Mouse (Mus musculus) brain, embryonic 14.5 days (tissue): Measurements from ENCODE around the gene Zfp831.

ENCODE experiments used
- CTCF ChIP-seq: fragments of 200-500 bp; IDR thresholded peaks from 2 replicates; pipeline ENCODE4 v1.5.1; 2012; ENCODE audit warnings: inconsistent platforms, mild to moderate bottlenecking, moderate library complexity, borderline replicate concordance; ENCODE audit not compliant: insufficient read depth, insufficient read length; ENCODE audit errors: extremely low read depth
- POLR2A ChIP-seq: fragments of 200-500 bp; IDR thresholded peaks from 2 replicates; pipeline ENCODE4 v1.6.1; 2012; ENCODE audit warnings: mild to moderate bottlenecking, inconsistent platforms, borderline replicate concordance; ENCODE audit not compliant: poor library complexity, insufficient read depth, insufficient read length, severe bottlenecking; ENCODE audit errors: extremely low read depth

- TF ChIP-seq CTCF (no peak), POLR2A (no peak)
Observed at GRCm38 (mm10) chr2:174629299-174629850, 14.0 kb upstream of the Zfp831 start.
